Mouse (Mus musculus) C2C12 (cell line): ENCODE results near the gene Mllt1.

Experiments
- CEBPB ChIP-seq: IDR thresholded peaks from one replicate; pipeline ENCODE4 v1.6.1; 2011; ENCODE audit warnings: low read depth, mild to moderate bottlenecking, control low read depth, moderate library complexity
- CTCF ChIP-seq: IDR thresholded peaks from one replicate; pipeline ENCODE4 v1.5.1; 2011; ENCODE audit not compliant: control insufficient read depth, insufficient read depth, insufficient read length
- FOSL1 ChIP-seq: IDR thresholded peaks from one replicate; pipeline ENCODE4 v1.8.0; 2011; ENCODE audit warnings: mild to moderate bottlenecking, low read length; ENCODE audit not compliant: poor library complexity, insufficient read depth, severe bottlenecking
- MAX ChIP-seq: IDR thresholded peaks from one replicate; pipeline ENCODE4 v1.6.1; 2011; ENCODE audit warnings: mild to moderate bottlenecking, control low read depth
- MYOD1 ChIP-seq: IDR thresholded peaks from one replicate; pipeline ENCODE4 v1.6.1; 2011; ENCODE audit warnings: low read depth; ENCODE audit not compliant: control insufficient read depth, insufficient read length
- MYOG ChIP-seq: IDR thresholded peaks from one replicate; pipeline ENCODE4 v1.6.1; 2011; ENCODE audit not compliant: control insufficient read depth, insufficient read length; ENCODE audit errors: extremely low read depth
- USF1 ChIP-seq: IDR thresholded peaks from one replicate; pipeline ENCODE4 v1.6.1; 2011; ENCODE audit warnings: low read depth, mild to moderate bottlenecking, control low read depth, moderate library complexity

DNA sequence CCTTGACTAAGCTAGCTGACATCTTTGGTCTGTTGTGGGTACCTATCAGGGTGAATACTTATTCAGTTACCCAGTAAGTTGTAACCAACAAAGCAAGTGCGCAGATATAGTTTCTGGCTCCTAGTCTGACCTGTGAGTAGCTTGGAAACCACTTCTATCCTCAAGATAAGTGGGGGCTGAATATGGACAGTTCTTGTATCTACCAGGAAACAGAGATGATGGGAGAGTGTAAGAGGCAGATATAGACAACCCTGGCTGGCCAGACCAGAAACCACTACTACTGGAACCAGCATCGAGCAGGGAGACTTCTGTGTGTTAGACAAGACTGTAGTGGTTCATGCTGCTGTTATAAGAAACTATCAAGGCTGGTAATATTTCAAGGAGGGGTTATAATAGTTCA lies 45.2 kb downstream of the Mllt1 start:
- no peak for TF ChIP-seq CTCF
- TF ChIP-seq MYOG, result no peak
- TF ChIP-seq USF1, result no peak
- TF ChIP-seq MYOD1, result no peak
- TF ChIP-seq CEBPB, result no peak
- TF ChIP-seq MAX, result no peak
- TF ChIP-seq FOSL1, result no peak
